Mouse (Mus musculus) megakaryocyte-erythroid progenitor cell, adult 5-6 weeks (primary cell): ENCODE data around the gene Guk1. TPM values are rescaled to one million over a fixed set of nuclear protein-coding genes. Genes with fewer than 3 reads are reported as not detected.

Source experiments
- ATAC-seq: replicated peaks from 2 replicates; pipeline ENCODE4 v1.8.0; 2016; ENCODE audit warnings: mild to moderate bottlenecking, inconsistent platforms; ENCODE audit not compliant: severe bottlenecking, poor library complexity, low FRiP score, low TSS enrichment
- total RNA-seq, 2 experiments: library from RNA; stranded (forward) in 1 of 2; stranded (reverse) in 1 of 2; fragments of 200-1000, 215-1000 nt in 1 of 2; fragments of >200 nt in 1 of 2; fragmentation: Nextera tagmentation in 1 of 2; gene quantifications; 2 replicates each; pipeline ENCODE4 v1.2.3; 2014 to 2017

Guk1 gene
- total RNA-seq, 2 experiments from 2014 or later: 52.0 to 91.5 TPM

- no peak for ATAC-seq
Observed at GRCm38 (mm10) chr11:59135904-59136452, 56.0 kb downstream of the Guk1 start, which contains the start of gene Obscn. Gene Obscn (minus strand): TSS chr11:59136402.

GRCm38 (mm10) chr11:59135051-59135820 is 56.8 kb downstream of the Guk1 start:
- ATAC-seq: no peak

GRCm38 (mm10) chr11:59134373-59134997 is 57.5 kb downstream of the Guk1 start:
- ATAC-seq: peak; percentile 61

Other genes with a start within 250 kb of the Guk1 start
- gene Hist3h2ba, start 243.3 kb downstream of the Guk1 start, total RNA-seq (2014; fragmentation: Nextera tagmentation): 21.1 and 27.6 TPM in 2 replicates
- gene Hist3h2ba, start 243.3 kb downstream of the Guk1 start, total RNA-seq (2017): 6.3 and 6.5 TPM in 2 replicates
- 29.7 and 39.9 TPM in 2 replicates for gene Hist3h2a, start 237.5 kb downstream of the Guk1 start, total RNA-seq (2014; fragmentation: Nextera tagmentation)
- gene Hist3h2a, start 237.5 kb downstream of the Guk1 start, total RNA-seq (2017): 238 and 296 TPM in 2 replicates
- gene Trim17, start 237.5 kb downstream of the Guk1 start, total RNA-seq (2014; fragmentation: Nextera tagmentation): not detected in 2 replicates
- not detected in 2 replicates for gene Trim17, start 237.5 kb downstream of the Guk1 start, total RNA-seq (2017)
- gene Trim11, start 214.1 kb downstream of the Guk1 start, total RNA-seq (2014; fragmentation: Nextera tagmentation): 22.7 and 28.2 TPM in 2 replicates
- 13.9 and 19.2 TPM in 2 replicates for gene Trim11, start 214.1 kb downstream of the Guk1 start, total RNA-seq (2017)
- gene Obscn, start 55.8 kb downstream of the Guk1 start, total RNA-seq (2014; fragmentation: Nextera tagmentation): 0.37 and 0.52 TPM in 2 replicates
- gene Obscn, start 55.8 kb downstream of the Guk1 start, total RNA-seq (2017): under 0.01 and 0.23 TPM in 2 replicates
- 14.3 and 26.1 TPM in 2 replicates for gene Iba57, start 28.5 kb downstream of the Guk1 start, total RNA-seq (2014; fragmentation: Nextera tagmentation)
- 11.2 and 11.9 TPM in 2 replicates for gene Iba57, start 28.5 kb downstream of the Guk1 start, total RNA-seq (2017)
- gene Gjc2, start 9.0 kb downstream of the Guk1 start, total RNA-seq (2014; fragmentation: Nextera tagmentation): 0.55 TPM in 1 of 2 replicates, not detected in the other
- not detected in 2 replicates for gene Gjc2, start 9.0 kb downstream of the Guk1 start, total RNA-seq (2017)
- 49.2 and 76.8 TPM in 2 replicates for gene Mrpl55, start 10.3 kb upstream of the Guk1 start, total RNA-seq (2014; fragmentation: Nextera tagmentation)
- 57.4 and 106 TPM in 2 replicates for gene Mrpl55, start 10.3 kb upstream of the Guk1 start, total RNA-seq (2017)
- 16.6 and 36.0 TPM in 2 replicates for gene 2310033P09Rik, start 16.1 kb upstream of the Guk1 start, total RNA-seq (2014; fragmentation: Nextera tagmentation)
- 15.4 and 17.6 TPM in 2 replicates for gene 2310033P09Rik, start 16.1 kb upstream of the Guk1 start, total RNA-seq (2017)
- 163 and 217 TPM in 2 replicates for gene Arf1, start 36.1 kb upstream of the Guk1 start, total RNA-seq (2014; fragmentation: Nextera tagmentation)
- 282 and 284 TPM in 2 replicates for gene Arf1, start 36.1 kb upstream of the Guk1 start, total RNA-seq (2017)
- not detected in 2 replicates for gene Wnt3a, start 98.5 kb upstream of the Guk1 start, total RNA-seq (2014; fragmentation: Nextera tagmentation)
- not detected in 2 replicates for gene Wnt3a, start 98.5 kb upstream of the Guk1 start, total RNA-seq (2017)
- not detected in 2 replicates for gene Wnt9a, start 114.7 kb upstream of the Guk1 start, total RNA-seq (2014; fragmentation: Nextera tagmentation)
- not detected in 2 replicates for gene Wnt9a, start 114.7 kb upstream of the Guk1 start, total RNA-seq (2017)
- gene Prss38, start 183.4 kb upstream of the Guk1 start, total RNA-seq (2014; fragmentation: Nextera tagmentation): not detected in 2 replicates
- not detected in 2 replicates for gene Prss38, start 183.4 kb upstream of the Guk1 start, total RNA-seq (2017)